Mouse (Mus musculus): ENCODE measurements at regions not wholly inside any gene's neighbourhood (a gene's known extent, or its start where the extent isn't known, plus 50 kb on each side); places are given as distances from the start of the nearest gene placed in this dataset.

GRCm38 (mm10) chr8:60372681-60373398, 130.2 kb downstream of the Gm10283 start:
- TF ChIP-seq CTCF (IDR thresholded peaks at IDR 0.05; ENCODE audit: borderline replicate concordance, extremely low read depth, insufficient read depth, insufficient read length) (no peak), POLR2A (IDR thresholded peaks at IDR 0.05; ENCODE audit: borderline replicate concordance, extremely low read depth, insufficient read depth, insufficient read length, poor library complexity, severe bottlenecking) (no peak)
- no peak for DNase-seq (ENCODE audit: low read depth)

GRCm38 (mm10) chr8:60348291-60348690, 154.7 kb downstream of the Gm10283 start:
- TF ChIP-seq CTCF (IDR thresholded peaks at IDR 0.05; ENCODE audit: borderline replicate concordance, extremely low read depth, insufficient read depth, insufficient read length): no peak
- no peak for TF ChIP-seq POLR2A (IDR thresholded peaks at IDR 0.05; ENCODE audit: borderline replicate concordance, extremely low read depth, insufficient read depth, insufficient read length, poor library complexity, severe bottlenecking)
- DNase-seq (ENCODE audit: low read depth): peak; percentile 58

- peak; percentile 52 for DNase-seq (ENCODE audit: low read depth)
- TF ChIP-seq POLR2A (IDR thresholded peaks at IDR 0.05; ENCODE audit: borderline replicate concordance, extremely low read depth, insufficient read depth, insufficient read length, poor library complexity, severe bottlenecking) (no peak), CTCF (IDR thresholded peaks at IDR 0.05; ENCODE audit: borderline replicate concordance, extremely low read depth, insufficient read depth, insufficient read length) (no peak)
Observed at GRCm38 (mm10) chr8:60345830-60346420, 157.1 kb downstream of the Gm10283 start.

- TF ChIP-seq CTCF (IDR thresholded peaks at IDR 0.05; ENCODE audit: borderline replicate concordance, extremely low read depth, insufficient read depth, insufficient read length) (no peak), POLR2A (IDR thresholded peaks at IDR 0.05; ENCODE audit: borderline replicate concordance, extremely low read depth, insufficient read depth, insufficient read length, poor library complexity, severe bottlenecking) (no peak)
- no peak for DNase-seq (ENCODE audit: low read depth)
Observed at GRCm38 (mm10) chr8:60315478-60315877, 187.5 kb downstream of the Gm10283 start.

- peak; percentile 42 for DNase-seq (ENCODE audit: low read depth)
- TF ChIP-seq POLR2A (IDR thresholded peaks at IDR 0.05; ENCODE audit: borderline replicate concordance, extremely low read depth, insufficient read depth, insufficient read length, poor library complexity, severe bottlenecking) (no peak), CTCF (IDR thresholded peaks at IDR 0.05; ENCODE audit: borderline replicate concordance, extremely low read depth, insufficient read depth, insufficient read length) (no peak)
Observed at GRCm38 (mm10) chr8:60313977-60314854, 188.8 kb downstream of the Gm10283 start.

- TF ChIP-seq CTCF (IDR thresholded peaks at IDR 0.05; ENCODE audit: borderline replicate concordance, extremely low read depth, insufficient read depth, insufficient read length) (no peak), POLR2A (IDR thresholded peaks at IDR 0.05; ENCODE audit: borderline replicate concordance, extremely low read depth, insufficient read depth, insufficient read length, poor library complexity, severe bottlenecking) (no peak)
- DNase-seq (ENCODE audit: low read depth): no peak
Observed at GRCm38 (mm10) chr8:60310136-60310535, 192.9 kb downstream of the Gm10283 start.

- DNase-seq (ENCODE audit: low read depth): no peak
- no peak for TF ChIP-seq CTCF (IDR thresholded peaks at IDR 0.05; ENCODE audit: borderline replicate concordance, extremely low read depth, insufficient read depth, insufficient read length)
- TF ChIP-seq POLR2A (IDR thresholded peaks at IDR 0.05; ENCODE audit: borderline replicate concordance, extremely low read depth, insufficient read depth, insufficient read length, poor library complexity, severe bottlenecking): no peak
Observed at GRCm38 (mm10) chr8:60301282-60301681, 201.7 kb downstream of the Gm10283 start.

- TF ChIP-seq POLR2A (IDR thresholded peaks at IDR 0.05; ENCODE audit: borderline replicate concordance, extremely low read depth, insufficient read depth, insufficient read length, poor library complexity, severe bottlenecking) (no peak), CTCF (IDR thresholded peaks at IDR 0.05; ENCODE audit: borderline replicate concordance, extremely low read depth, insufficient read depth, insufficient read length) (no peak)
- DNase-seq (ENCODE audit: low read depth): peak; percentile 68
Observed at GRCm38 (mm10) chr8:60277211-60277801, 225.7 kb downstream of the Gm10283 start.

GRCm38 (mm10) chr8:60250341-60250740, 252.7 kb downstream of the Gm10283 start:
- no peak for DNase-seq (ENCODE audit: low read depth)

GRCm38 (mm10) chr8:60249704-60250103, 253.3 kb downstream of the Gm10283 start:
- peak; percentile 29 for DNase-seq (ENCODE audit: low read depth)
- TF ChIP-seq POLR2A (IDR thresholded peaks at IDR 0.05; ENCODE audit: borderline replicate concordance, extremely low read depth, insufficient read depth, insufficient read length, poor library complexity, severe bottlenecking): no peak
- no peak for TF ChIP-seq CTCF (IDR thresholded peaks at IDR 0.05; ENCODE audit: borderline replicate concordance, extremely low read depth, insufficient read depth, insufficient read length)

More at GRCm38 (mm10) chr8:60250341-60250740, 252.7 kb downstream of the Gm10283 start:
- no peak for TF ChIP-seq POLR2A (IDR thresholded peaks at IDR 0.05; ENCODE audit: borderline replicate concordance, extremely low read depth, insufficient read depth, insufficient read length, poor library complexity, severe bottlenecking)
- no peak for TF ChIP-seq CTCF (IDR thresholded peaks at IDR 0.05; ENCODE audit: borderline replicate concordance, extremely low read depth, insufficient read depth, insufficient read length)

- DNase-seq (ENCODE audit: low read depth): no peak
- TF ChIP-seq POLR2A (IDR thresholded peaks at IDR 0.05; ENCODE audit: borderline replicate concordance, extremely low read depth, insufficient read depth, insufficient read length, poor library complexity, severe bottlenecking) (no peak), CTCF (IDR thresholded peaks at IDR 0.05; ENCODE audit: borderline replicate concordance, extremely low read depth, insufficient read depth, insufficient read length) (no peak)
Observed at GRCm38 (mm10) chr8:60247601-60248000, 255.4 kb downstream of the Gm10283 start.

All from brain, embryonic 14.5 days (tissue).